12 mouse cellular contexts compared by ENCODE assay signal in genomic region chr16:34924324-34924723, GRCm38 (mm10).
DNase-seq lines count a peak whose midpoint lies in the region; ATAC-seq and TF ChIP-seq lines count a peak whose summit lies in the region.
"Had no signal": no experiment of that assay in that cellular context is flagged by ENCODE, and none has a peak within 500 bp of the region (broad histone marks: within the 10 kb centered on the region; RNA-seq: fewer than 3 reads in every experiment).

No protein-coding gene starts in this region.

- peak overlapping the region; percentile 83 for H3K27ac ChIP-seq in kidney, adult 2 months (ENCODE audit: insufficient read depth, low read depth, low read length)
- peak overlapping the region; percentile 91 for H3K27ac ChIP-seq in lung, embryonic 16.5 days (ENCODE audit: low read length)
- H3K27ac ChIP-seq in stomach, embryonic 16.5 days (ENCODE audit: low read length): peak overlapping the region; percentile 19
- H3K27ac ChIP-seq: midbrain, embryonic 12.5 days had no signal

- peak overlapping the region; percentile 58 for H3K4me3 ChIP-seq in kidney, adult 2 months (ENCODE audit: insufficient read depth, low read depth, low read length)
- H3K4me3 ChIP-seq in lung, embryonic 16.5 days (ENCODE audit: low read length): peak overlapping the region; percentile 56
- H3K4me3 ChIP-seq in stomach, embryonic 16.5 days (replicated peaks; ENCODE audit: low read length): peak overlapping the region; percentile 50
- H3K4me3 ChIP-seq: midbrain, embryonic 12.5 days had no signal

- no peak for ATAC-seq in lung, embryonic 16.5 days (ENCODE audit: low read depth)
- no peak for ATAC-seq in stomach, embryonic 16.5 days (ENCODE audit: insufficient read depth, low FRiP score)
- ATAC-seq: forebrain, postnatal 0 days had no signal

- H3K9ac ChIP-seq in lung, embryonic 16.5 days (ENCODE audit: low read length): peak overlapping the region; percentile 73
- H3K9ac ChIP-seq in stomach, embryonic 16.5 days (ENCODE audit: low read length): peak overlapping the region; percentile 74
- H3K9ac ChIP-seq: forebrain, postnatal 0 days; midbrain, embryonic 12.5 days had no signal

- DNase-seq in heart, adult 11 months: peak; percentile 90
- DNase-seq in heart, postnatal 25 days (ENCODE audit: low spot score): no peak
- DNase-seq in kidney, adult 2 months: no peak
- no peak for DNase-seq in kidney, adult 18-20 months
- DNase-seq in lung, postnatal 25 days (ENCODE audit: low spot score): no peak
- DNase-seq in spleen, adult 12 weeks (ENCODE audit: low spot score): no peak
- DNase-seq: cerebellum, adult 9-11 months; forebrain, postnatal 0 days had no signal

- no peaks in the 10 kb centered on the region for H3K36me3 ChIP-seq in kidney, adult 2 months (ENCODE audit: control insufficient read depth, insufficient read depth, low read length)
- H3K36me3 ChIP-seq in lung, embryonic 16.5 days (ENCODE audit: control insufficient read depth, insufficient read depth, low read length): no peaks in the 10 kb centered on the region
- no peaks in the 10 kb centered on the region for H3K36me3 ChIP-seq in stomach, embryonic 16.5 days (ENCODE audit: control insufficient read depth, insufficient read depth, low read length)
- H3K36me3 ChIP-seq: midbrain, embryonic 12.5 days had no signal

- H3K9me3 ChIP-seq in lung, embryonic 16.5 days (ENCODE audit: control insufficient read depth, low read length): no peaks in the 10 kb centered on the region
- H3K9me3 ChIP-seq in stomach, embryonic 16.5 days (replicated peaks; ENCODE audit: control insufficient read depth, low read length): no peaks in the 10 kb centered on the region
- H3K9me3 ChIP-seq: midbrain, embryonic 12.5 days had no signal

- TF ChIP-seq POLR2A in kidney, adult 2 months (IDR thresholded peaks at IDR 0.05; ENCODE audit: low read depth, low read length): no peak

- no peaks in the 10 kb centered on the region for H3K27me3 ChIP-seq in kidney, adult 2 months (replicated peaks; ENCODE audit: control insufficient read depth, insufficient read depth, low read length)
- no peaks in the 10 kb centered on the region for H3K27me3 ChIP-seq in lung, embryonic 16.5 days (ENCODE audit: control insufficient read depth, insufficient read depth, low read depth, low read length)
- no peaks in the 10 kb centered on the region for H3K27me3 ChIP-seq in stomach, embryonic 16.5 days (ENCODE audit: control insufficient read depth, insufficient read depth, low read length)
- H3K27me3 ChIP-seq: midbrain, embryonic 12.5 days; Patski had no signal

- H3K4me1 ChIP-seq in kidney, adult 2 months (ENCODE audit: control insufficient read depth, insufficient read depth, low read length): no peaks in the 10 kb centered on the region
- H3K4me1 ChIP-seq in lung, embryonic 16.5 days (replicated peaks; ENCODE audit: control insufficient read depth, insufficient read depth, low read length): peaks cover 58% of the 10 kb centered on the region
- peaks cover 57% of the 10 kb centered on the region for H3K4me1 ChIP-seq in stomach, embryonic 16.5 days (ENCODE audit: control insufficient read depth, insufficient read depth, low read length)

- peak overlapping the region; percentile 64 for H3K4me2 ChIP-seq in lung, embryonic 16.5 days (ENCODE audit: low read depth, low read length)
- H3K4me2 ChIP-seq in stomach, embryonic 16.5 days (ENCODE audit: low read depth, low read length): peak overlapping the region; percentile 58
- H3K4me2 ChIP-seq: midbrain, embryonic 12.5 days had no signal

- intact Hi-C loops in heart, postnatal 25 days (cut with DNase I): no loop called here

- TF ChIP-seq CTCF in kidney, adult 2 months (conservative IDR thresholded peaks at IDR 0.05; ENCODE audit: insufficient read depth, insufficient read length, low read depth, low read length): no peak

- WGBS in kidney, adult 2 months: 69% methylated on average over 5 of the region's 5 CpGs
- WGBS in lung, embryonic 16.5 days: 46% methylated on average over 5 of the region's 5 CpGs
- 72% methylated on average over 5 of the region's 5 CpGs for WGBS in stomach, embryonic 16.5 days

Comparison
In these comparisons a context has a peak if more than half of its experiments do, and no peak if none do; other contexts are left out.
1. H3K27ac ChIP-seq: peak in every context shown above with its lines; median percentile 91 in lung, embryonic 16.5 days; 83 in kidney, adult 2 months; 19 in stomach, embryonic 16.5 days.